Mouse (Mus musculus) heart, postnatal 0 days (tissue): ENCODE results near the gene Tedc1. TPM values are rescaled to one million over a fixed set of nuclear protein-coding genes. Genes with fewer than 3 reads are reported as not detected.
A peak's percentile ranks its signal among the peaks of the same experiment; 100 is the strongest.

Experiments used
- ATAC-seq: fragments of 200-750 bp; cut with Nextera tagmentation; 2 replicates; pipeline ENCODE4 v1.8.0; 2017; ENCODE audit warnings: low read depth, moderate number of reproducible peaks, moderate library complexity; ENCODE audit not compliant: insufficient read depth
- DNase-seq: peaks from one replicate; pipeline ENCODE4 v3.0.0-alpha.2; 2016; ENCODE audit warnings: low spot score
- H3K27ac ChIP-seq: fragments of 300-500 bp; sonication (generic); 2 replicates; pipeline ENCODE4 v1.5.1; 2014; ENCODE audit warnings: low read depth, mild to moderate bottlenecking
- H3K27me3 ChIP-seq: fragments of 300-500 bp; sonication (generic); 2 replicates; pipeline ENCODE4 v1.6.1; 2014; ENCODE audit warnings: low read length, mixed read lengths; ENCODE audit not compliant: control insufficient read depth, insufficient read depth
- H3K36me3 ChIP-seq: fragments of 300-500 bp; sonication (generic); replicated peaks from 2 replicates; pipeline ENCODE4 v1.6.1; 2014; ENCODE audit warnings: low read length, mixed read lengths; ENCODE audit not compliant: control insufficient read depth, insufficient read depth
- H3K4me1 ChIP-seq: fragments of 300-500 bp; sonication (generic); 2 replicates; pipeline ENCODE4 v1.6.1; 2014; ENCODE audit warnings: antibody characterized with exemption; ENCODE audit not compliant: control insufficient read depth, insufficient read depth
- H3K4me2 ChIP-seq: fragments of 300-500 bp; sonication (generic); 2 replicates; pipeline ENCODE4 v1.6.1; 2014; ENCODE audit warnings: low read depth, mild to moderate bottlenecking, low read length, moderate library complexity
- H3K4me3 ChIP-seq: fragments of 300-500 bp; sonication (generic); 2 replicates; pipeline ENCODE4 v1.5.1; 2014; ENCODE audit warnings: low read depth, low read length
- H3K9ac ChIP-seq: fragments of 300-500 bp; sonication (generic); replicated peaks from 2 replicates; pipeline ENCODE4 v1.6.1; 2014; ENCODE audit warnings: low read depth, low read length, mixed read lengths
- H3K9me3 ChIP-seq: fragments of 300-500 bp; sonication (generic); replicated peaks from 2 replicates; pipeline ENCODE4 v1.6.1; 2016; ENCODE audit warnings: low read length; ENCODE audit not compliant: control insufficient read depth
- CTCF ChIP-seq: IDR thresholded peaks from 2 replicates; pipeline ENCODE4 v1.5.1; 2016; ENCODE audit warnings: antibody characterized with exemption, control low read depth, low read depth
- EP300 ChIP-seq: IDR thresholded peaks from 2 replicates; pipeline ENCODE4 v1.6.1; 2016; ENCODE audit warnings: antibody characterized with exemption, low read depth
- WGBS: fragments of 180-500 bp; shearing (Covaris S2); extraction: QIAGEN DNeasy Blood & Tissue Kit; methylation state at CpG from one replicate; pipeline ENCODE4 v1.1.7; 2014; 5-methylcytosine and 5-hydroxymethylcytosine counted together
- polyA plus RNA-seq: library from polyadenylated mRNA; unstranded; fragments of >200 nt; fragmentation: Nextera tagmentation; extraction: Ambion mirVana; gene quantifications from 2 replicates; pipeline ENCODE4 v1.2.1, GENCODE M21; 2015
- total RNA-seq: library from RNA; depleted of rRNA; stranded (reverse); fragments of >200 nt; gene quantifications from 2 replicates; pipeline ENCODE4 v1.2.3, GENCODE M21; 2014; ENCODE audit warnings: low replicate concordance

Gene Tedc1
- total and polyA plus RNA-seq, 2 experiments from 2014 or later: 4.5 to 6.7 TPM

DNA sequence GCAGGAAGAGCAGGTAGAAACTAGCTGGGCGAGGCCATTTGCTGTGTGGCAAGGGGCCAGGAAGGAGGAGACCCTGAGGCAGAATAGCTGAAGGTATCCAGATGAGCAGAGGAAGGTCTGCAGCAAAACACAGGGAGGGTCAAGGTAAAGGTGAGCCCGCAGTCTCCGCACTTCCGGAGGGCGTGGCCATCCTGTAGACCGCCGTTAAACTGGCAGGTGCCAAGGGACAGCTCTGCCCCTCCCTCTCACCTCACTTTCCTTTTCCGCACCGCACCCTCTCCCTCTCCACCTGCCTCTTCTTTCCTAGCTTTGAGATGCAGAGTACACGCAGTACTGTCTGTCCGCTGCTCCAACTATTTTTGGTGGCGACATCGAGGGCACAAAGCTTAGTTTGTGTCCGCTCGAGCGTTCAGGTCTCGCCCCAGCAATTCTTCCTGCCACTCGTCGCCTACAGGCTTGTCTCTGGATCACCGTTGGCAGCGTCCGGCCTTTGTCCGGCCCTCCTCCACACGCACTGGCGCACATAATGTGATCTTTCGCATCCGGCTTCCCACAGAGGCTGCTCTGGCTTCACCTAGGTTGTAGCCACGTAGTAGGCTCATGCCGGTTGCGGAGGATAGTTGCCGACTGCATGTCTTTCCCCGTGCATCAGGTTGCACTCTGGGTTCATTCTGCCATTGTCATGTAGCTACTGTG lies 997 bp upstream of the Tedc1 start:
- H3K9me3 ChIP-seq: no peaks in the 10 kb centered on the region
- H3K4me2 ChIP-seq: peak overlapping the region; percentile 73
- H3K4me3 ChIP-seq: peak overlapping the region; percentile 47
- H3K9ac ChIP-seq: peak overlapping the region; percentile 61
- peak; percentile 5; the same call in 1 of the 2 replicates for ATAC-seq
- 5% methylated on average over 30 of the region's 32 CpGs for WGBS
- peaks cover 34% of the 10 kb centered on the region for H3K4me1 ChIP-seq
- H3K36me3 ChIP-seq: peaks cover 8% of the 10 kb centered on the region; the same call in 1 of the 2 replicates
- peak overlapping the region; percentile 86 for H3K27ac ChIP-seq
- DNase-seq: no peak
- H3K27me3 ChIP-seq: no peaks in the 10 kb centered on the region
- no peak for TF ChIP-seq EP300
- TF ChIP-seq CTCF: no peak

DNA sequence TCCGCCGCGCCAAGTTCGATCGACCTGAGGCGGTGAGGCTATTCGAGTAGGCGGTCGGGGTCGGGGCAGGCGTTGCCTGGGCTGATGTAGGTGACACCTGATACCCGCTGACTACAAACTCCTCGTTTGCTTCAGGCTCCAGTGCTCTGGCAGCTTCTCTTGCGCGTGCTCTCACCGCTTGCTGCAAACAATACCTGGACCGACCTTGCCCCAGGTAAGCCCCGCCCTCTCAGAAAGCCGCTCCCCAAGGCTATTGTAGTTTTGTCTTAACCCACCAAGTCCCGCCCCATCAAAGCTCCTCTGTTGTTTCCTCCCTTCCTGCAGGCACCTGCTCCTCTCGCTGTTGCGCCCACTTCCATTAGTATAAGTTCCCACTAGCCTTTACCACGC lies 314 bp downstream of the Tedc1 start:
- ATAC-seq (no peak), DNase-seq (peak; percentile 20)
- no peak overlapping the region for H3K27ac ChIP-seq

DNA sequence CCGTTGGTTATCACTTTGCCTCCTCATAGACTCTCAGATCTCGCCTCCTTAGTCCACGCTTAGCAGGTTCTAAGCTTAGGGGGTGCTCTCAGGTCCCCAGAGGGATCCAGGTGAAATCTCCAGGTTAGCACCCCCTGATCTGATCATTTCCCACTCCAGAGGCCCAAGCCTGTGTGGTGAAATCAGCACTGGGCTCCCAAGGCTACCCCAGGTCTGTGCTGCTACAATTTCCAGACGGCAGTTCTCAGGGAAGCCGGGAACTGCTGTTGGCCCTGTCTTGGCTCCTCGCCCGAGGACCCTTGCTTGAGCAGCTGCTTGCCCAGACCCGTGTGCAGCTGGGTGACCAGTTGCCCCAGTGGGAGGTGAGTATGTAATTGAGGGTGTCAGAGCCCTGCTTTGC lies 781 bp downstream of the Tedc1 start:
- WGBS: 38% methylated on average over 8 of the region's 8 CpGs
- Histone ChIP-seq H3K27ac (no peak overlapping the region), H3K9ac (0 out of 2 replicates have a peak overlapping the region, but pooled peaks have one; percentile 51), H3K9me3 (no peaks in the 10 kb centered on the region), H3K27me3 (no peaks in the 10 kb centered on the region), H3K4me1 (peaks cover 21% of the 10 kb centered on the region), H3K4me3 (peak overlapping the region; percentile 58), H3K4me2 (peak overlapping the region; percentile 90), H3K36me3 (peaks cover 8% of the 10 kb centered on the region; the same call in 1 of the 2 replicates)
- ATAC-seq (no peak), DNase-seq (peak; percentile 3)
- TF ChIP-seq EP300: no peak
- no peak for TF ChIP-seq CTCF

More for the DNA sequence above, 314 bp downstream of the Tedc1 start:
- Histone ChIP-seq H3K9me3 (no peaks in the 10 kb centered on the region), H3K4me1 (peaks cover 23% of the 10 kb centered on the region), H3K9ac (peak overlapping the region; percentile 51; the same call in 1 of the 2 replicates), H3K36me3 (peaks cover 8% of the 10 kb centered on the region; the same call in 1 of the 2 replicates), H3K27me3 (no peaks in the 10 kb centered on the region), H3K4me2 (peak overlapping the region; percentile 90), H3K4me3 (peak overlapping the region; percentile 58)
- TF ChIP-seq CTCF (no peak), EP300 (no peak)
- WGBS: 0% methylated on average over 23 of the region's 23 CpGs

DNA sequence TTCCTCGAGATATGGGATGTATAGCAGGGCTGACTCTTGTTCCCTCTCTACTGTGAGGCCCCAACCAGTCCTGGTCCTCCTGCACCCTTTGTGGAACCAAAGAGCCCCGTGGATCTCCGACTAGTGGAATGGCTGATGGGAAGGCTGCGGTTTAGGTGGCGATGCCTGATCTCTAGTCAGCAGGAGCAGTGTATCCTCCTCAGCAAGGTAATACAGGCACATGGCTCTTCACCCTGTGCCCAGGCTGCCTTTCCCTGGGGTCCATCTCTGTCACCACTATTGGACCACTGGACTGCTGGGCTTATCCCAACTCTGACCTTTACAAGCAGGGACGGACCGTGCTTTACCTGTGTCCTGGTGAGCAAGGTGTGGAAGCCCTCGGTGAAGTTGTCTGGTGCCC lies 1.3 kb downstream of the Tedc1 start:
- H3K9ac ChIP-seq: no peak overlapping the region

DNA sequence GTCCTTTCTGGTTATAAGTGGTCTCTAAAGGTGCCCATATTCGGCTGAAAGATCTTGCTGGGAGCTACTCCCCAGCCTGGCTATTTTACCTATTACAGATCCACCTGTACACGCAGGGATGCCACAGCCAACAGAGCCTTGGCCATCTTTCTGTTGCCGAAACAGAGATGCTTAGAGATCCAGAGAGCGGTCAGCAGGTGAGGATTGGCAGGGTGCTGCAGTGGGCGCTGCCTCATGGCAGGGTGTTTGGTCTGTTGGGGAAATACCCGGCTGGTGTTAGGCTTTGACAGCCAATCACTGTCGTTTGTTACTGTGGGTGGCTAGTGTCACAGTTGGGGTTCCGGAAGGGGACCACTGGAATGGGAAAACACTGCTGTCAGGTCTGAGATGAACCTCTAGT lies 1.8 kb downstream of the Tedc1 start:
- Histone ChIP-seq H3K27me3 (no peaks in the 10 kb centered on the region), H3K9me3 (no peaks in the 10 kb centered on the region), H3K27ac (no peak overlapping the region), H3K9ac (no peak overlapping the region), H3K4me2 (no peak overlapping the region), H3K4me3 (no peak overlapping the region), H3K36me3 (peaks cover 14% of the 10 kb centered on the region; the same call in 1 of the 2 replicates), H3K4me1 (peaks cover 18% of the 10 kb centered on the region)
- DNase-seq: no peak
- WGBS: 92% methylated on average over 8 of the region's 8 CpGs
- no peak for TF ChIP-seq CTCF
- no peak for TF ChIP-seq EP300
- ATAC-seq: no peak

More for the DNA sequence above, 1.3 kb downstream of the Tedc1 start:
- H3K4me3 ChIP-seq: no peak overlapping the region
- 0 out of 2 replicates have a peak overlapping the region, but pooled peaks have one; percentile 90 for H3K4me2 ChIP-seq
- TF ChIP-seq EP300 (no peak), CTCF (no peak)
- H3K9me3 ChIP-seq: no peaks in the 10 kb centered on the region
- H3K36me3 ChIP-seq: peaks cover 11% of the 10 kb centered on the region; the same call in 1 of the 2 replicates
- 88% methylated on average over 8 of the region's 8 CpGs for WGBS
- no peak for ATAC-seq
- peaks cover 21% of the 10 kb centered on the region for H3K4me1 ChIP-seq
- H3K27ac ChIP-seq: no peak overlapping the region
- DNase-seq: no peak
- no peaks in the 10 kb centered on the region for H3K27me3 ChIP-seq
